Mouse (Mus musculus): ENCODE data around the gene Tbxas1.

Gene Tbxas1

GRCm38 (mm10) chr6:38995774-38996173 is 120.6 kb downstream of the Tbxas1 start:
- no peak for DNase-seq (ENCODE audit: low read depth, low spot score)

GRCm38 (mm10) chr6:38997838-38998237 is 122.6 kb downstream of the Tbxas1 start:
- DNase-seq (ENCODE audit: low read depth, low spot score): no peak

DNA sequence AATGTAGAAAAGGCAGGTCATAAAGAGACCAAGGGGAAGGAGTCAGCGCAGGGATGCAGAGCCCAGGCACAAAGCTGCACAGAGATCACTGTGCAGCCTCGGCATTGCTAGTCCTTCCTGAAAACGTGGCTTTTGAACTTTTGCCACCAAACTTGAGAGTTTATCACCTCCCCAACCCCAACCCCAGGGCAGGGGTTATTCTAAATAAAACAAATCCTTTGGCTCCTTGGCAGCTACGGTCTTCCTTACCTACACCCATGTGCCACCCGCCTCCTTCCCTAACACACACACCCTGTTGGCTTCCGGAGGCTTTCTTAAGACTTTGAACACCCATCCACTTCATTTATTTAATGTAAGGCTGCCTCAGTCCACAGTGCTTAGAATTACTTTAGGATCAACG is 127.9 kb downstream of the Tbxas1 start:
- DNase-seq (ENCODE audit: low read depth, low spot score): no peak

- peak; percentile 25 for DNase-seq (ENCODE audit: low read depth, low spot score)
These were observed 128.8 kb downstream of the Tbxas1 start for GRCm38 (mm10) chr6:39004003-39004473.

DNA sequence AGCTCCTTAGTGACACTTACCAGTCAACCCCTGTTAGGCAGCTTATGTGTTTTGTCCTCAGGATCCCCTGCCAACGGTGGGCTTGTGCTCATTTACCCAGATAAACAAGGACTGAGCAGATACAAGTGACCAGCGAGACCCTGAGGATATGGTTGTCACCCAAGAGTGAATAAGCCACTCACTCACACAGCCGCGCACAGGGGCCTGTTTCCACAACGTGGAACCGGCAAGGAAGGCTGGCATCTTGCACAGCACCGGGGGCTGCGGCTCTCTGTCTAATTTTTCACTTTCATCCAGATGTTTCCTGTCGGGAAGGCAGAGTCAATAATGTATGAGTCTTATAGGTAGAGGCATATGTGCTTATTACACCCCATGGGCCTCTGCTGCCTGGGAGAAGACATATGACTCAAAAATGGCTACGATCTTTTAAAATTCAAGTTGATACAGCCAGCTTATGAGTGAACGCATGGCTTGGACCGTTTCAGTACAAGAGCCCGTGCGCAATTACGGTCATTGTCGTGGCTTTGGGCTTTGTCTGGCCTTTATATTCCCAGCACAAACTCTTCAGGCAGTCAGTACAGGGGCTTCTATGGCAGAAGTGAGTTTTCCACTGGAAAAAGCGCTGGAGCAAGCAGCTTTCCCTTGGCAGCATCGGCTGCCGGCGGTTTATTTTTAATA is 130.2 kb downstream of the Tbxas1 start:
- no peak for DNase-seq (ENCODE audit: low read depth, low spot score)

DNA sequence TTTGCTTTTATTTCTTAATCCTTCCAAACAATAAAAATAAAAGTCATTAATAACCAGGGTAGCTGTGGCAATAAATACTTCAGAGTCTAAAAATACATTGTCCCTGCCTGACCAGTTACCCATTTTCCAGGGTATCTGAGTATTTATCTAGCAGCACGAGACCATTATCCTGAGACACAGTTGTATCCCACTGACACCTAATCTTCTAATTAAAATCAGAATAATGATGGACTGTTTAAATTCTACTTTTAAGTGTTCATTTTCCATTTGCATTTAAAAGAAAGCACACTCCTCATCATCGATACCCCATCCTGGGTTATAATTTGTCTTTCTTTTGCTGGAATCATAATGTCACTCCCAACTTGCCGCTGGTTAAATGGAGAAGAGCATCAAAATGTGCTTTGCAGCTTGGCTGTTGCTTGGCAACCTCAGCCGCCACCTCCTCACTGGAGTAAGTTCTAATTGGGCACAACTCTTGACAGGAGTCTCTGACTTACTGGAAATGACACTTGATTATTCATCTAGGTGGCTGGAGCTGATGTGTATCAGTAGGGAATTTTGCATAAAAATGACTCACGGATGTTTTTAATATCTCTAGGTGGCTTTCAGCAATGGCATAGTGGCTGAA is 130.9 kb downstream of the Tbxas1 start:
- no peak for DNase-seq (ENCODE audit: low read depth, low spot score)

- DNase-seq (ENCODE audit: low read depth, low spot score): peak; percentile 8
These were observed 132.0 kb downstream of the Tbxas1 start for GRCm38 (mm10) chr6:39007223-39007622.

GRCm38 (mm10) chr6:39008116-39008515 is 132.9 kb downstream of the Tbxas1 start:
- DNase-seq (ENCODE audit: low read depth, low spot score): no peak

GRCm38 (mm10) chr6:39013034-39013832 is 138.0 kb downstream of the Tbxas1 start:
- DNase-seq (ENCODE audit: low read depth, low spot score): no peak

DNA sequence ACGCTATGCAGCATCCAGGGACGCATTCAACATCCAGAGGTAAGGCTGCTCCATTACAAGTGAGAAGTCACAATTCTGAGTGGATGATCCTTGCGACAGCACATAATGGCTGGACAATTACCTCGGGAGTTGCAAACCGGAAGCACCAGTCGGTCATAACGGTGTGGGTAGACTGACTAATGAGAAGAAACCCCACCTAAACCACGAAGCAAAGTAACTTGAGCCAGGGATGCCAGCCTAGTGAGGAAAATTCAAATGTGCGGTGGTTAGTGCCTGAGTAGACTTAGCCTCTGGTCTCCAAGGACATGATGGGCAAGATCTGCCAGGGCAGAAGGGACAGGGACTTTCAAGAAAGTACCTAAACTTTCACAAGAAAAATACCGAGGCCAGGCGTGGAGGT is 142.7 kb downstream of the Tbxas1 start:
- no peak for DNase-seq (ENCODE audit: low read depth, low spot score)

- DNase-seq (ENCODE audit: low read depth, low spot score): no peak
These were observed 143.6 kb downstream of the Tbxas1 start for GRCm38 (mm10) chr6:39018805-39019204.

DNA sequence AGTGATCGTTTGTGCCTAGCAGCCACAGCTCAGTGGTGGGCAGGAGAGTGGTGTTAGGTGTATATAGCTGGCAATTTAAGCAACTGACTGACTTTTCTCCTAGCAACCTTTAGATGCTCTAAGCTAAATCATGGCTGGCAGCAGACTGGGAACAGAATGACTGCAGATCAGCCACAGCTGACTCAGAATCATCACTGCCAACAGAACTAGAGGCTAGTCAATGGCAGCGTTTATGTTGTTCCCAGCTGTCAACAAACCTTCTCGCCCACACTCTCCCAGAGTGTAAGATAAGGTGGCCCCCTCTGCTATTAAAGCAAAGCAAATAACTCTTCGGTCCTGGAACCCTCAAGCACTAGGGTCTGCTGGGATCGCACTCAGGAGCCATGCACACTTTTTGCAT is 144.0 kb downstream of the Tbxas1 start:
- DNase-seq (ENCODE audit: low read depth, low spot score): no peak

- DNase-seq (ENCODE audit: low read depth, low spot score): no peak
These were observed 146.7 kb downstream of the Tbxas1 start for GRCm38 (mm10) chr6:39021909-39022308.

DNA sequence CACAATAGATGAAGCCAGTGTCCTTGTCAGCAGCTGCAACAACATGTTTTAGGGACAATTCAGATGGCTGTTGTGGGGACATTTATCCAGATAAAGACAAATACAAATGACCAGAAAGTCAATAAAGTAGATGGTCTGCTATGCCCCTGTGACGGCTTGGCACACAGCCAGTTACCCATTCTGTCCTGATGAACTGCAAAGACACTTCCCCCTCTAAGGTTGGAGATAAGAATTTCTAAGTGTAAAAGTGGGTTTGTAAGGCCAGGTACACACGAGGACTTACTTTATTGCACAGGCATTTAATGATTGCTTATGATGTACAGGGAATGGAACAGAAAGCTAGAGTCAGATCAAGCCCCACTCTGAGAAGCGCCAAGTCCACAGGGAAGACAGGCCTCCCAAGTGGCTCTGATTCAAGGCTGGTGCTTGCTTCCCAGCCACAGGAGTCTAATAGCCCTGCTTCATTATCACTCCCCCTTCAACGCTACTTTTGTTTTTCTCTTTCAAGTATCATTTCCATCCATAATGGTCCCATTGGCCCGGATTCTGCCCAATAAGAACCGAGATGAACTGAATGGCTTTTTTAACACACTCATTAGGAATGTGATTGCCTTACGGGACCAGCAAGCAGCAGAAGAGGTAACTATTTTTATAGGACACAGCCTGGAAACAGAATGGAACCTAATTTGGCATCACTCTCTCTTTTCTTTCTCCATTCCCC is 147.4 kb downstream of the Tbxas1 start:
- no peak for DNase-seq (ENCODE audit: low read depth, low spot score)

DNA sequence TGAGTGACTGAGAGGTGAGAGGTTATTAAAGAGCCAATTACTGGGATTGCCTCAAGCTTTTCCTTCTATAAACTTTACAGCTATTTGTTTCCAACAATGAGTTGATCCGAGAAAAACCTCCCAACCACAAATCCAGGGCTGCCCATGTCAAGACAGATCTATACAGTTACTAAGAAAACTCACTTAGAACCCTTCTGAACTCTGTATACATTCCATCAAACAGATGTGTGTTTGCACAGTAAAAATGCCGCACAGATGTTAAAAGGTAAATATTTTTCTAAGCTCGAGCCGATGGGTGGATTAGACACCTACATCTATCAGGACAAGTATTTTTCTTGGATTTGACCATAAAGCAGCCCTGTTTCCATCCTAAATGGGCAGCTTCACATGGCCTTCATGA is 149.4 kb downstream of the Tbxas1 start:
- no peak for DNase-seq (ENCODE audit: low read depth, low spot score)

DNA sequence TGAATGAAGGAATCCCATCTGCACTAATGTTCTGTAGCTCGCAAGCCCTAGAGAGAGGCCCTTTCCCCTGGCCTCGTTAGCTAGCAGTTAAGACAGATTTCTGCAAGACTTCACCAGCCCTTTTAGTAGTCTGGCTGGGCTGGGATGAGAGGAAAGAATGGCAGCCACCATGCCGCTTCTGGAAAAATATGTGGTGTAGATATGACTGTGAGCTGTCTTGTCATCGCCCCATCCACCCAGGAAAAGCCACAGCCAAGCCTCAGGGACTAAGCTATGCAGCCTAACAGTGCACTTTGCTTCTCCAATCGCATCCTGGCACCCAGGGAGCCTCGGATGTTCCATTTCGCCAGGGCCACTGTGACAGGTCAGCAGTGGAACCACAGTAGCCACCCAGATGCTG is 149.8 kb downstream of the Tbxas1 start:
- no peak for DNase-seq (ENCODE audit: low read depth, low spot score)

DNA sequence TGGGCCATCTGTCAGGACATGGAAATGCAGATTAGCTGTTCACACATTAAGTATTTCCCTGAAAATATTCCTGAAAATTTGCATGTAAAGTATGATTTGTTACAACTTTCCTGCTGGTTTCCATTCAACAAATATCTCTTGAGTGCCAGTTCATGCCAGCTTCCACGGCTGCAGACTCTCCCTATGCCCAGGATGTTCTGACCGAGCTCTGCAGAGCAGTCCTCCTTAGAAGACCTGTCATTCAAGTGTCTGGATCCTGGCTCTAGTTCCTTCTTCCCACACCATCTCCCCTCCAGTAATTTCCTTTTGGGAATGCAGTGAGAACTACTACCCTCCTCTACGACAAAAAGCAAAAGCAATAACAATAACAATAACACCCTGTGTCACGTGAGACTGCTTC is 155.5 kb downstream of the Tbxas1 start:
- DNase-seq (ENCODE audit: low read depth, low spot score): no peak

GRCm38 (mm10) chr6:39033676-39034075 is 158.5 kb downstream of the Tbxas1 start:
- DNase-seq (ENCODE audit: low read depth, low spot score): no peak

DNA sequence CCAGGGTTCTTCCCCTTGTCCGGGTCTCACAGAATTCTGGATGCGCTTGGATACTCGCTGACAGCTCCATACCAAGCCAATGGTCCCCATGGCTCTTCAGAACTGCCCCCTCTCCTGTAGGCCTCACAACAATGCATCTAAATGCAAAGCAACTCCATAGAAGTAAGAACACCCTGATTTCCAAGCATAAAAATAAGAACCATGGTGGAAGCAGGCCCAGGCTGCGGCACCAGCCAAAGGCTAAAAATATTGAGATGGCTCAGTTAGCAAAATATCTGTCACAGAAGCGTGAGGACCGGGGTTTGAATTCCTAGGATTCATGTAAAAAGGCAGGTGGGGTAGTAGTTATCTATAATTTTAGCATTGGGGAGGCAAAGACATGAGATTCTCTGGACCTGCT is 159.8 kb downstream of the Tbxas1 start:
- DNase-seq (ENCODE audit: low read depth, low spot score): no peak

- no peak for DNase-seq (ENCODE audit: low read depth, low spot score)
These were observed 161.0 kb downstream of the Tbxas1 start for GRCm38 (mm10) chr6:39036204-39036603.

- DNase-seq (ENCODE audit: low read depth, low spot score): no peak
These were observed 165.2 kb downstream of the Tbxas1 start for GRCm38 (mm10) chr6:39040451-39040850.

- peak; percentile 28 for DNase-seq (ENCODE audit: low read depth, low spot score)
These were observed 173.9 kb downstream of the Tbxas1 start for GRCm38 (mm10) chr6:39049141-39049540.
